Mouse (Mus musculus) stomach, postnatal 0 days (tissue): ENCODE data around the gene Ptprm. TPM values are rescaled to one million over a fixed set of nuclear protein-coding genes. Genes with fewer than 3 reads are reported as not detected.

Source experiments
- ATAC-seq: fragments of 200-750 bp; cut with Nextera tagmentation; 2 replicates; pipeline ENCODE4 v1.8.0; 2017; ENCODE audit not compliant: low FRiP score, low TSS enrichment
- DNase-seq: peaks from one replicate; pipeline ENCODE4 v3.0.0-alpha.2; 2016; ENCODE audit warnings: low spot score
- H3K27ac ChIP-seq: fragments of 300-500 bp; sonication (generic); replicated peaks from 2 replicates; pipeline ENCODE4 v1.5.1; 2014; ENCODE audit warnings: mild to moderate bottlenecking, control low read depth
- H3K27me3 ChIP-seq: fragments of 300-500 bp; sonication (generic); 2 replicates; pipeline ENCODE4 v1.6.1; 2014; ENCODE audit warnings: low read length; ENCODE audit not compliant: control insufficient read depth, insufficient read depth
- H3K36me3 ChIP-seq: fragments of 300-500 bp; sonication (generic); 2 replicates; pipeline ENCODE4 v1.6.1; 2014; ENCODE audit warnings: low read length, mixed read lengths; ENCODE audit not compliant: control insufficient read depth, insufficient read depth
- H3K4me1 ChIP-seq: fragments of 300-500 bp; sonication (generic); replicated peaks from 2 replicates; pipeline ENCODE4 v1.6.1; 2014; ENCODE audit warnings: antibody characterized with exemption; ENCODE audit not compliant: control insufficient read depth, insufficient read depth
- H3K4me2 ChIP-seq: fragments of 300-500 bp; sonication (generic); replicated peaks from 2 replicates; pipeline ENCODE4 v1.6.1; 2014; ENCODE audit warnings: low read depth, mild to moderate bottlenecking, control low read depth, moderate library complexity
- H3K4me3 ChIP-seq: fragments of 300-500 bp; sonication (generic); 2 replicates; pipeline ENCODE4 v1.5.1; 2014; ENCODE audit warnings: low read depth, low read length, control low read depth
- H3K9ac ChIP-seq: fragments of 300-500 bp; sonication (generic); 2 replicates; pipeline ENCODE4 v1.6.1; 2014; ENCODE audit warnings: mild to moderate bottlenecking, low read length, control low read depth, mixed read lengths
- H3K9me3 ChIP-seq: fragments of 300-500 bp; sonication (generic); 2 replicates; pipeline ENCODE4 v1.6.1; 2016; ENCODE audit warnings: low read length; ENCODE audit not compliant: control insufficient read depth
- CTCF ChIP-seq: IDR thresholded peaks from 2 replicates; pipeline ENCODE4 v1.5.1; 2016; ENCODE audit warnings: antibody characterized with exemption, low read depth, mild to moderate bottlenecking, moderate library complexity
- EP300 ChIP-seq: optimal IDR thresholded peaks from 2 replicates; pipeline ENCODE3; 2016; ENCODE audit warnings: antibody characterized with exemption
- WGBS: fragments of 180-500 bp; shearing (Covaris S2); extraction: QIAGEN DNeasy Blood & Tissue Kit; methylation state at CpG from one replicate; pipeline ENCODE4 v1.1.7; 2014; 5-methylcytosine and 5-hydroxymethylcytosine counted together
- polyA plus RNA-seq: library from polyadenylated mRNA; unstranded; fragments of >200 nt; fragmentation: Nextera tagmentation; extraction: Ambion mirVana; gene quantifications from 2 replicates; pipeline ENCODE4 v1.2.1, GENCODE M21; 2015

Ptprm gene
- polyA plus RNA-seq, 1 experiment from 2014 or later = 3.6 TPM

DNA sequence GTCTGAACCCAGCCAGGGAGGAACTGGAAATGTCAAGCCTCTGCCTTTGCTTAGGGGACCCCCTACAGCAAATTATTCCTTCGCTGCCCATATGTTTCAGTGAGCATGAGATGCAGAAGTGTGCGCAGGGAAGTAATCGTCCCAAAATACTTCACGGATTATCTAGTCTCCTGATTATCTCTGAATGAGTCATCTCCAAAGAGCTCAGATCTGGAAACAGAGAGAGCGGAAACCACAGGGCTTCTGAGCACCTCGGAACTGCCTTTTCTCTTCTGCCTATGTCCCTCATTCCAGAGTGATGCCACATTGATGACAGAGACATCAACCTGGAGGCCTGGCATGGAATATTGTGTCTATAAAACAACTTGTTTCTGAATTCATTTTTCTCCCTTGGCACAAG, 11.3 kb downstream of the Ptprm start:
- Histone ChIP-seq H3K9me3 (no peaks in the 10 kb centered on the region), H3K27me3 (no peaks in the 10 kb centered on the region), H3K4me2 (no peak overlapping the region), H3K4me1 (no peaks in the 10 kb centered on the region), H3K36me3 (no peaks in the 10 kb centered on the region), H3K27ac (no peak overlapping the region), H3K9ac (no peak overlapping the region), H3K4me3 (no peak overlapping the region)
- no peak for ATAC-seq
- 84% methylated on average over 6 of the region's 6 CpGs for WGBS
- DNase-seq = no peak
- no peak for TF ChIP-seq EP300
- no peak for TF ChIP-seq CTCF

GRCm38 (mm10) chr17:67340362-67340761, 13.9 kb downstream of the Ptprm start:
- Histone ChIP-seq H3K27ac (no peak overlapping the region), H3K4me1 (no peaks in the 10 kb centered on the region), H3K9me3 (no peaks in the 10 kb centered on the region), H3K4me2 (no peak overlapping the region), H3K9ac (no peak overlapping the region), H3K27me3 (no peaks in the 10 kb centered on the region), H3K4me3 (no peak overlapping the region), H3K36me3 (no peaks in the 10 kb centered on the region)
- ATAC-seq = no peak
- TF ChIP-seq EP300 (no peak), CTCF (no peak)
- 73% methylated on average over 6 of the region's 6 CpGs for WGBS
- no peak for DNase-seq

DNA sequence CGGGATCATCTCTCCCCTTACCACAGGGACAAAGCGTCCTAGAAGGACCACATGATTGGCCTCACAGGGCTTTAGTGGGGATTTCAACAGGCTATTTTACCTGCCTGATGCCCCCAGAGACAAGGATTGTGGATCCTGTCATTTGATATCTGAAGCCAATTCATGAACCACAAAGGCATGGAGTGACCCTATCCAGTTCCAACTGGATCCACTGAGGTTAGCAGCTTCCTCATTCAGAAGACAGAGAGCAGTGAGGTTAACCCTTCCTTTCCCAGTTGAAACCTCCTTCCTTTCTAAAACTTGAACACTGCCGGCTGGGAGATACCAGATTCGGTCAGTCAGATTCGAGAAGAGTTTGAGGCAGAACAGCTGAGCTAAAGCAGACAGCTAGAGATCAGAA, 14.7 kb downstream of the Ptprm start:
- no peak overlapping the region for H3K4me3 ChIP-seq
- 85% methylated on average over 5 of the region's 5 CpGs for WGBS
- H3K4me2 ChIP-seq = no peak overlapping the region
- H3K4me1 ChIP-seq = no peaks in the 10 kb centered on the region
- ATAC-seq = no peak
- no peak for TF ChIP-seq EP300
- no peak for TF ChIP-seq CTCF
- H3K36me3 ChIP-seq = no peaks in the 10 kb centered on the region
- H3K27me3 ChIP-seq = no peaks in the 10 kb centered on the region
- no peaks in the 10 kb centered on the region for H3K9me3 ChIP-seq
- no peak for DNase-seq
- no peak overlapping the region for H3K27ac ChIP-seq
- H3K9ac ChIP-seq = no peak overlapping the region

- Histone ChIP-seq H3K27ac (no peak overlapping the region), H3K4me1 (no peaks in the 10 kb centered on the region), H3K27me3 (no peaks in the 10 kb centered on the region), H3K36me3 (no peaks in the 10 kb centered on the region), H3K9ac (no peak overlapping the region), H3K4me2 (no peak overlapping the region), H3K9me3 (no peaks in the 10 kb centered on the region), H3K4me3 (no peak overlapping the region)
- 71% methylated on average over 3 of the region's 3 CpGs for WGBS
- no peak for DNase-seq
- ATAC-seq = no peak
- TF ChIP-seq EP300 (no peak), CTCF (no peak)
Observed at GRCm38 (mm10) chr17:67334310-67334709, 19.9 kb downstream of the Ptprm start.

GRCm38 (mm10) chr17:67329435-67329834, 24.8 kb downstream of the Ptprm start:
- 74% methylated on average over 4 of the region's 4 CpGs for WGBS
- ATAC-seq = no peak
- H3K36me3 ChIP-seq = no peaks in the 10 kb centered on the region
- no peaks in the 10 kb centered on the region for H3K4me1 ChIP-seq
- H3K27me3 ChIP-seq = no peaks in the 10 kb centered on the region
- no peak for DNase-seq
- no peak overlapping the region for H3K4me2 ChIP-seq
- no peak overlapping the region for H3K27ac ChIP-seq
- no peak overlapping the region for H3K4me3 ChIP-seq
- TF ChIP-seq EP300 (no peak), CTCF (no peak)
- no peaks in the 10 kb centered on the region for H3K9me3 ChIP-seq
- H3K9ac ChIP-seq = no peak overlapping the region

GRCm38 (mm10) chr17:67324499-67324832, 29.8 kb downstream of the Ptprm start:
- Histone ChIP-seq H3K4me3 (no peak overlapping the region), H3K9ac (no peak overlapping the region), H3K27ac (no peak overlapping the region), H3K27me3 (no peaks in the 10 kb centered on the region), H3K9me3 (no peaks in the 10 kb centered on the region), H3K4me2 (no peak overlapping the region), H3K4me1 (no peaks in the 10 kb centered on the region), H3K36me3 (no peaks in the 10 kb centered on the region)
- ATAC-seq (no peak), DNase-seq (no peak)
- TF ChIP-seq EP300 = no peak
- WGBS = 47% methylated on average over 1 of the region's 1 CpGs
